Mouse (Mus musculus): ENCODE measurements around the gene Bcr.

The Bcr gene

GRCm38 (mm10) chr10:75098446-75099183 is 38.2 kb downstream of the Bcr start:
- no peak for DNase-seq

- DNase-seq, result no peak
Observed at GRCm38 (mm10) chr10:75100298-75100697, 39.9 kb downstream of the Bcr start.

GRCm38 (mm10) chr10:75103502-75103901 is 43.1 kb downstream of the Bcr start:
- DNase-seq, result no peak

GRCm38 (mm10) chr10:75104191-75105098 is 44.1 kb downstream of the Bcr start:
- DNase-seq, result no peak

GRCm38 (mm10) chr10:75105099-75105461 is 44.7 kb downstream of the Bcr start:
- peak; percentile 65 for DNase-seq

- no peak for DNase-seq
Observed at GRCm38 (mm10) chr10:75105687-75106086, 45.3 kb downstream of the Bcr start.

- DNase-seq, result no peak
Observed at GRCm38 (mm10) chr10:75106940-75107381, 46.6 kb downstream of the Bcr start.

GRCm38 (mm10) chr10:75108092-75108491 is 47.7 kb downstream of the Bcr start:
- DNase-seq, result no peak

GRCm38 (mm10) chr10:75111446-75112201 is 51.2 kb downstream of the Bcr start:
- no peak for DNase-seq

GRCm38 (mm10) chr10:75112405-75112804 is 52.0 kb downstream of the Bcr start:
- no peak for DNase-seq

- DNase-seq, result no peak
Observed at GRCm38 (mm10) chr10:75113620-75114019, 53.2 kb downstream of the Bcr start.

- DNase-seq, result no peak
Observed at GRCm38 (mm10) chr10:75115240-75115639, 54.8 kb downstream of the Bcr start.

- DNase-seq, result no peak
Observed at GRCm38 (mm10) chr10:75116842-75117457, 56.6 kb downstream of the Bcr start.

- no peak for DNase-seq
Observed at GRCm38 (mm10) chr10:75118444-75118843, 58.1 kb downstream of the Bcr start.

- no peak for DNase-seq
Observed at GRCm38 (mm10) chr10:75119396-75119795, 59.0 kb downstream of the Bcr start.

GRCm38 (mm10) chr10:75120176-75120575 is 59.8 kb downstream of the Bcr start:
- no peak for DNase-seq

- no peak for DNase-seq
Observed at GRCm38 (mm10) chr10:75121028-75121427, 60.6 kb downstream of the Bcr start.

- no peak for DNase-seq
Observed at GRCm38 (mm10) chr10:75125577-75125976, 65.2 kb downstream of the Bcr start.

GRCm38 (mm10) chr10:75129283-75129710 is 68.9 kb downstream of the Bcr start:
- DNase-seq, result peak; percentile 32

GRCm38 (mm10) chr10:75130372-75131046 is 70.1 kb downstream of the Bcr start:
- no peak for DNase-seq

- DNase-seq, result no peak
Observed at GRCm38 (mm10) chr10:75131625-75132024, 71.2 kb downstream of the Bcr start.

- DNase-seq, result no peak
Observed at GRCm38 (mm10) chr10:75134861-75135517, 74.6 kb downstream of the Bcr start.
